Mouse (Mus musculus) spleen, embryonic (tissue): ENCODE measurements around the gene Cox7a2l.

ENCODE experiments used
- CTCF ChIA-PET: fragments of 350-600 bp; sonication (Branson Sonifier 250); formaldehyde crosslinking; loops from one replicate; lab custom pipeline; 2022; lab: Charles Lee

Cox7a2l gene

DNA sequence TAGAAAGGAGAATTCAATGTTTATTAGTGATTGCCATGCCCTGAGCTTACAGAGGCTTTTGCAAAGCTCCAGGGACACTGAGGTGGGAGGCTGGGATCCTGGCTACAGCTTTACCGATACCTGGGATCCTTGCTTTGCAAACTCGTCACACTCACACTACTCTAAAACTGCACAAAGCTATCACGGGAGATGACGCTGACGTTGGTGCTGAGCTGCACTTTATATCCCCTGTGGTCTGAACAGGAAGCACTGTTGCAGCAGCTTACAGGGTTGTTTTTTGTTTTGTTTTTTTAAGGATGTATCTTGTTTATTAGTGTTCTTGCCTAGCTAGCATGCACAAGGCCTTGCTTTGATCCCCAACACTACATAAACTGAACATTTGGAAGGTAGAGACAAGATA is 63.5 kb downstream of the Cox7a2l start:
- CTCF ChIA-PET, result no interaction called here

DNA sequence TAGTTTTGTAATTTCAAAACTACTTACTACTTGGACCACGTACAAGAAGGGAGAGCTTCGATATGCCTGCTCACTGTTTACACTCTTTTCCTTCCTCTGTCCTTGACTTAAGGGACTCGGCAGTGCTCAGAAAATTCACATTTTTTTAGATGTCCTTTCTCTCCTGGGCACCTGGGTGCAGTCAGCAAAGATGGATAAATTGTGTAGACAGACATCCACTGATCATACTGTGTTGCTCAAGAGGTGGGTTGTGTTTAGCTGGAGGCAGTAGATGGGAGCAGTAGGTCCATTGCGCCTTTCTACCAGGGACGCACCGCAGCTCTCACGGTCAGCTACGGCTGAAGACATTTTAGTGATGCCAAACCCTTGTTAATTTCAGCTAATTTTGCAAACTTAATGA is 64.7 kb downstream of the Cox7a2l start:
- CTCF ChIA-PET, result no interaction called here
